ENCODE assay signal across 8 mouse cellular contexts in genomic region chr8:83662421-83662826, GRCm38 (mm10). TPM values are rescaled to one million over a fixed set of nuclear protein-coding genes. Genes with fewer than 3 reads are reported as not detected.
DNase-seq lines count a peak whose midpoint lies in the region; ATAC-seq and TF ChIP-seq lines count a peak whose summit lies in the region.

No protein-coding gene starts in this region.

- peaks cover 16% of the 10 kb centered on the region for H3K36me3 ChIP-seq in hindbrain, embryonic 14.5 days (replicated peaks; ENCODE audit: control insufficient read depth, insufficient read depth)

- peak; percentile 84 for ATAC-seq in Patski
- ATAC-seq in hindbrain, embryonic 14.5 days (ENCODE audit: low FRiP score) = peak; percentile 7; the same call in 1 of the 2 replicates

- no peak overlapping the region for H3K4me2 ChIP-seq in hindbrain, embryonic 14.5 days (replicated peaks)

- no peak overlapping the region for H3K4me3 ChIP-seq in hindbrain, embryonic 14.5 days (replicated peaks; ENCODE audit: low read length)

- WGBS in hindbrain, embryonic 14.5 days = 8% methylated on average over 4 of the region's 4 CpGs

- H3K27ac ChIP-seq in hindbrain, embryonic 14.5 days = no peak overlapping the region

- no peak overlapping the region for H3K9ac ChIP-seq in hindbrain, embryonic 14.5 days

- DNase-seq in Patski (ENCODE audit: low read depth, low spot score) = peak; percentile 58
- peak; percentile 89 to 96 for DNase-seq in cerebellum, postnatal 14 days
- peak; percentile 93 to 98 for DNase-seq in frontal cortex, postnatal 25 days (ENCODE audit: low spot score in 2 of 2)
- DNase-seq in hindbrain, embryonic 14.5 days (ENCODE audit: low spot score) = peak; percentile 87
- DNase-seq in layer of hippocampus, postnatal 36 days = peak; percentile 83 to 84
- peak; percentile 98 for DNase-seq in lung, postnatal 36 days
- DNase-seq in right cerebral cortex, adult 18-20 months = peak; percentile 87
- DNase-seq in urinary bladder, adult 2 months (ENCODE audit: low spot score) = peak; percentile 87

- POLR2A ChIA-PET in Patski (lab: Charles Lee) = interaction anchor here (1.3 to 1.4 kb wide), 2 partner anchors 9 to 78 kb away, joined by 3 to 7 read pairs; partner anchors contain the start of gene Gipc1

- no peaks in the 10 kb centered on the region for H3K27me3 ChIP-seq in Patski
- no peaks in the 10 kb centered on the region for H3K27me3 ChIP-seq in hindbrain, embryonic 14.5 days (ENCODE audit: control insufficient read depth, insufficient read depth, low read length)

- TF ChIP-seq CTCF in Patski (IDR thresholded peaks at IDR 0.05) = no peak

- H3K9me3 ChIP-seq in hindbrain, embryonic 14.5 days (ENCODE audit: control insufficient read depth, low read length) = no peaks in the 10 kb centered on the region

- in situ Hi-C loops in Patski (cut with MboI; ENCODE audit: low pct_unique_long_range_greater_than_20kb) = no loop called here

- CTCF ChIA-PET in Patski (lab: Charles Lee) = interaction anchor here (0.8 to 3.1 kb wide), 14 partner anchors 9 to 231 kb away, joined by 3 to 17 read pairs (median 4); partner anchors contain the start of genes Ddx39, Gipc1 and Pkn1

- H3K4me1 ChIP-seq in hindbrain, embryonic 14.5 days (replicated peaks; ENCODE audit: control insufficient read depth, insufficient read depth, low read length) = peaks cover 23% of the 10 kb centered on the region

RNA-seq across cellular contexts. Expression of gene Ptger1, which starts 4.1 kb away (rescaled TPM):
- 3.1 TPM for polyA plus RNA-seq in Patski (2021)
- polyA plus RNA-seq in hindbrain, embryonic 14.5 days (2014; fragmentation: Nextera tagmentation; extraction: Ambion mirVana) = 1.8 and 1.9 TPM in 2 replicates
- 1 to 10 TPM in 1 of 2 experiments, under 1 TPM in 1; 1.00 to 1.4 TPM for total RNA-seq in layer of hippocampus, postnatal 36 days (2021)
- 4.9 and 5.5 TPM in 2 replicates for polyA plus RNA-seq in urinary bladder, adult 2 months (2012; rRNA removed)

RNA-seq across cellular contexts. Expression of gene Gipc1, which starts 9.9 kb away (rescaled TPM):
- polyA plus RNA-seq in Patski (2021) = 133 TPM
- polyA plus RNA-seq in hindbrain, embryonic 14.5 days (2014; fragmentation: Nextera tagmentation; extraction: Ambion mirVana) = 102 and 119 TPM in 2 replicates
- 10 to 100 TPM; 56.9 to 58.1 TPM for total RNA-seq in layer of hippocampus, postnatal 36 days (2021)
- polyA plus RNA-seq in urinary bladder, adult 2 months (2012; rRNA removed) = 86.2 and 102 TPM in 2 replicates

RNA-seq across cellular contexts. Expression of gene Pkn1, which starts 36.6 kb away (rescaled TPM):
- 68.6 TPM for polyA plus RNA-seq in Patski (2021)
- polyA plus RNA-seq in hindbrain, embryonic 14.5 days (2014; fragmentation: Nextera tagmentation; extraction: Ambion mirVana) = 30.2 and 30.4 TPM in 2 replicates
- total RNA-seq in layer of hippocampus, postnatal 36 days (2021) = 10 to 100 TPM; 53.0 to 54.8 TPM
- 39.0 and 43.3 TPM in 2 replicates for polyA plus RNA-seq in urinary bladder, adult 2 months (2012; rRNA removed)

RNA-seq across cellular contexts. Expression of gene Ddx39, which starts 52.6 kb away (rescaled TPM):
- 70.9 TPM for polyA plus RNA-seq in Patski (2021)
- polyA plus RNA-seq in hindbrain, embryonic 14.5 days (2014; fragmentation: Nextera tagmentation; extraction: Ambion mirVana) = 85.6 and 87.4 TPM in 2 replicates
- total RNA-seq in layer of hippocampus, postnatal 36 days (2021) = 10 to 100 TPM; 17.0 to 19.2 TPM
- polyA plus RNA-seq in urinary bladder, adult 2 months (2012; rRNA removed) = 24.8 and 36.4 TPM in 2 replicates

RNA-seq across cellular contexts. Expression of gene Dnajb1, which starts 54.4 kb away (rescaled TPM):
- 39.9 TPM for polyA plus RNA-seq in Patski (2021)
- polyA plus RNA-seq in hindbrain, embryonic 14.5 days (2014; fragmentation: Nextera tagmentation; extraction: Ambion mirVana) = 45.8 and 47.8 TPM in 2 replicates
- 10 to 100 TPM; 46.3 to 51.8 TPM for total RNA-seq in layer of hippocampus, postnatal 36 days (2021)
- 30.7 and 36.8 TPM in 2 replicates for polyA plus RNA-seq in urinary bladder, adult 2 months (2012; rRNA removed)
